Mouse (Mus musculus): ENCODE results near the gene A030014E15Rik. TPM values are rescaled to one million over a fixed set of nuclear protein-coding genes. Genes with fewer than 3 reads are reported as not detected.

Gene A030014E15Rik
- polyA plus RNA-seq, 2 experiments from 2014 or later: not detected

Other genes starting within 250 kb of the A030014E15Rik start
- gene Mff, start 200.0 kb upstream of the A030014E15Rik start, polyA plus RNA-seq (2017; shearing (Covaris generic)): 100 to 1,000 TPM in 1 of 2 experiments, 10 to 100 TPM in 1; 82.4 to 102 TPM
- 1 to 10 TPM in 1 of 2 experiments, under 1 TPM in 1; 0.43 to 1.4 TPM for gene Tm4sf20, start 156.5 kb upstream of the A030014E15Rik start, polyA plus RNA-seq (2017; shearing (Covaris generic))
- not detected for gene Gm47791, start 153.7 kb upstream of the A030014E15Rik start, polyA plus RNA-seq (2017; shearing (Covaris generic))
- gene Agfg1, start 85.4 kb upstream of the A030014E15Rik start, polyA plus RNA-seq (2017; shearing (Covaris generic)): 10 to 100 TPM; 18.8 to 32.8 TPM
- 1 to 10 TPM in 1 of 2 experiments, not detected in 1; 1.4 TPM for gene A030005L19Rik, start 11.6 kb upstream of the A030014E15Rik start, polyA plus RNA-seq (2017; shearing (Covaris generic))
- gene Gm6217, start 6.5 kb downstream of the A030014E15Rik start, polyA plus RNA-seq (2017; shearing (Covaris generic)): not detected
- not detected for gene A030003K21Rik, start 18.5 kb downstream of the A030014E15Rik start, polyA plus RNA-seq (2017; shearing (Covaris generic))
- not detected for gene Gm7544, start 31.1 kb downstream of the A030014E15Rik start, polyA plus RNA-seq (2017; shearing (Covaris generic))
- not detected for gene Gm47955, start 35.4 kb downstream of the A030014E15Rik start, polyA plus RNA-seq (2017; shearing (Covaris generic))
- gene Gm47959, start 75.6 kb downstream of the A030014E15Rik start, polyA plus RNA-seq (2017; shearing (Covaris generic)): not detected
- not detected for gene Slc19a3, start 113.5 kb downstream of the A030014E15Rik start, polyA plus RNA-seq (2017; shearing (Covaris generic))
- gene Krtap28-10, start 117.6 kb downstream of the A030014E15Rik start, polyA plus RNA-seq (2017; shearing (Covaris generic)): not detected
- gene Gm47969, start 120.0 kb downstream of the A030014E15Rik start, polyA plus RNA-seq (2017; shearing (Covaris generic)): not detected
- not detected for gene A030005K14Rik, start 134.5 kb downstream of the A030014E15Rik start, polyA plus RNA-seq (2017; shearing (Covaris generic))
- gene Krtap28-13, start 136.0 kb downstream of the A030014E15Rik start, polyA plus RNA-seq (2017; shearing (Covaris generic)): not detected
- gene Ccl20, start 191.8 kb downstream of the A030014E15Rik start, polyA plus RNA-seq (2017; shearing (Covaris generic)): 1 to 10 TPM; 2.7 to 3.7 TPM
- not detected for gene Daw1, start 234.8 kb downstream of the A030014E15Rik start, polyA plus RNA-seq (2017; shearing (Covaris generic))